Mouse (Mus musculus) liver, postnatal 0 days (tissue): ENCODE data around the gene Mr1. TPM values are rescaled to one million over a fixed set of nuclear protein-coding genes. Genes with fewer than 3 reads are reported as not detected.
A peak's percentile ranks its signal among the peaks of the same experiment; 100 is the strongest.

Experiments
- ATAC-seq: fragments of 200-750 bp; cut with Nextera tagmentation; 2 replicates; pipeline ENCODE4 v1.8.0; 2017; ENCODE audit warnings: mild to moderate bottlenecking, moderate library complexity
- DNase-seq: peaks from one replicate; pipeline ENCODE4 v3.0.0-alpha.2; 2016
- H3K27ac ChIP-seq: fragments of 300-500 bp; sonication (generic); 2 replicates; pipeline ENCODE4 v1.5.1; 2014; ENCODE audit warnings: antibody characterized with exemption, moderate library complexity, mild to moderate bottlenecking, low read depth
- H3K27me3 ChIP-seq: fragments of 300-500 bp; sonication (generic); 2 replicates; pipeline ENCODE4 v1.6.1; 2014; ENCODE audit warnings: low read length, control low read depth, mixed read lengths; ENCODE audit not compliant: insufficient read depth
- H3K36me3 ChIP-seq: fragments of 300-500 bp; sonication (generic); replicated peaks from 2 replicates; pipeline ENCODE4 v1.6.1; 2014; ENCODE audit warnings: mild to moderate bottlenecking, control low read depth, low read length, moderate library complexity, mixed read lengths; ENCODE audit not compliant: insufficient read depth
- H3K4me1 ChIP-seq: fragments of 300-500 bp; sonication (generic); 2 replicates; pipeline ENCODE4 v1.6.1; 2014; ENCODE audit warnings: antibody characterized with exemption, mild to moderate bottlenecking, control low read depth; ENCODE audit not compliant: insufficient read depth
- H3K4me2 ChIP-seq: fragments of 300-500 bp; sonication (generic); 2 replicates; pipeline ENCODE4 v1.6.1; 2014; ENCODE audit warnings: low read depth, mild to moderate bottlenecking, low read length, moderate library complexity, mixed read lengths
- H3K4me3 ChIP-seq: fragments of 300-500 bp; sonication (generic); 2 replicates; pipeline ENCODE4 v1.5.1; 2014; ENCODE audit warnings: low read depth, low read length
- H3K9ac ChIP-seq: fragments of 300-500 bp; sonication (generic); replicated peaks from 2 replicates; pipeline ENCODE4 v1.6.1; 2014; ENCODE audit warnings: mild to moderate bottlenecking, moderate library complexity
- H3K9me3 ChIP-seq: fragments of 300-500 bp; sonication (generic); 2 replicates; pipeline ENCODE4 v1.6.1; 2016; ENCODE audit warnings: mild to moderate bottlenecking, control low read depth, low read length, mixed read lengths
- CTCF ChIP-seq: sonication (generic); IDR thresholded peaks from 2 replicates; pipeline ENCODE4 v1.5.1; 2016; ENCODE audit warnings: antibody characterized with exemption, low read depth
- EP300 ChIP-seq: IDR thresholded peaks from 2 replicates; pipeline ENCODE4 v1.6.1; 2016; ENCODE audit warnings: antibody characterized with exemption, low read depth, mild to moderate bottlenecking
- WGBS: fragments of 180-500 bp; shearing (Covaris S2); extraction: QIAGEN DNeasy Blood & Tissue Kit; methylation state at CpG from one replicate; pipeline ENCODE4 v1.1.7; 2014; ENCODE audit not compliant: insufficient replicate concordance; 5-methylcytosine and 5-hydroxymethylcytosine counted together
- polyA plus RNA-seq: library from polyadenylated mRNA; unstranded; fragments of >200 nt; fragmentation: Nextera tagmentation; extraction: Ambion mirVana; gene quantifications from 2 replicates; pipeline ENCODE4 v1.2.1, GENCODE M21; 2015

Mr1 gene
- polyA plus RNA-seq, 1 experiment from 2014 or later, result 0.78 TPM

- no peaks in the 10 kb centered on the region for H3K36me3 ChIP-seq
- H3K9ac ChIP-seq, result peak overlapping the region; percentile 94
- DNase-seq (peak; percentile 65), ATAC-seq (peak; percentile 51)
- under 1% methylated on average over 43 of the region's 46 CpGs for WGBS
- peaks cover 4% of the 10 kb centered on the region for H3K4me1 ChIP-seq
- H3K27ac ChIP-seq, result peak overlapping the region; percentile 72
- no peaks in the 10 kb centered on the region for H3K27me3 ChIP-seq
- no peaks in the 10 kb centered on the region for H3K9me3 ChIP-seq
- peak overlapping the region; percentile 97 for H3K4me3 ChIP-seq
- H3K4me2 ChIP-seq, result peak overlapping the region; percentile 83
- TF ChIP-seq EP300 (no peak), CTCF (0 out of 2 replicates have a peak, but pooled peaks have one; percentile 10)
Measured at GRCm38 (mm10) chr1:155158970-155159484, 12.4 kb upstream of the Mr1 start.

GRCm38 (mm10) chr1:155158141-155158969 lies 11.7 kb upstream of the Mr1 start, which contains the start of gene Stx6:
Gene Stx6, plus strand, starts transcription at chr1:155158715.
- ATAC-seq, result peak; percentile 100
- WGBS, result 4% methylated on average over 47 of the region's 48 CpGs
- no peaks in the 10 kb centered on the region for H3K36me3 ChIP-seq
- peak within 1 kb of the TSS; percentile 83 for H3K4me2 ChIP-seq
- H3K4me1 ChIP-seq, result peaks cover 4% of the 10 kb centered on the region
- H3K27ac ChIP-seq, result peak within 1 kb of the TSS; percentile 72
- H3K9ac ChIP-seq, result peak within 1 kb of the TSS; percentile 94
- H3K27me3 ChIP-seq, result no peaks in the 10 kb centered on the region
- H3K4me3 ChIP-seq, result peak within 1 kb of the TSS; percentile 97
- H3K9me3 ChIP-seq, result no peaks in the 10 kb centered on the region
- TF ChIP-seq CTCF (no peak), EP300 (no peak)
- DNase-seq, result peak; percentile 99

- no peak overlapping the region for H3K4me3 ChIP-seq
- H3K27ac ChIP-seq, result no peak overlapping the region
- WGBS, result 60% methylated on average over 4 of the region's 4 CpGs
- DNase-seq (no peak), ATAC-seq (no peak)
- H3K27me3 ChIP-seq, result no peaks in the 10 kb centered on the region
- peaks cover 4% of the 10 kb centered on the region for H3K4me1 ChIP-seq
- no peak overlapping the region for H3K9ac ChIP-seq
- no peaks in the 10 kb centered on the region for H3K9me3 ChIP-seq
- no peak for TF ChIP-seq CTCF
- TF ChIP-seq EP300, result no peak
- H3K4me2 ChIP-seq, result no peak overlapping the region
- H3K36me3 ChIP-seq, result no peaks in the 10 kb centered on the region
Measured at GRCm38 (mm10) chr1:155153906-155154305, 7.3 kb upstream of the Mr1 start.

DNA sequence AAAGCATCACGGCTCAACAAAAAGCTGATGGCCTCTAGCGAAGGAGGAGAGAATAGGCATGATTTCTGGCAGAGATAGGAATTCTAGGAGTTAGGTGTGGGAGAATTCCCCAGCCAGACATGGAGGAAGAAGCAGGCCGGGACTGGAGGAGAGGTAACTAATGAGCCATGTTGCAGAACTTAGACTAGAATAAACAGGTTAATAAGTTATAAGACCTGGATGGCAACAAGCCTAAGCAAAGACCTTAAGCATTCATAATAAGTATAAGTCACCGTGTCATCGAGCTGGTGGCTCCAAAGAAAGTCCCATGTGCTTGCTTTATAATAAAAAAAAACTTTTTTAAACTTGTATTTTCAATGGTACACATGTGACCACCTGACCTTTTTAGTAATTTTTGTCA lies 4.2 kb upstream of the Mr1 start:
- DNase-seq (no peak), ATAC-seq (no peak)
- 85% methylated on average over 5 of the region's 5 CpGs for WGBS
- TF ChIP-seq CTCF (no peak), EP300 (no peak)
- H3K9me3 ChIP-seq, result no peaks in the 10 kb centered on the region
- H3K27ac ChIP-seq, result no peak overlapping the region
- peaks cover 10% of the 10 kb centered on the region; the same call in 1 of the 2 replicates for H3K4me1 ChIP-seq
- no peaks in the 10 kb centered on the region for H3K36me3 ChIP-seq
- H3K4me3 ChIP-seq, result no peak overlapping the region
- H3K27me3 ChIP-seq, result no peaks in the 10 kb centered on the region
- H3K4me2 ChIP-seq, result no peak overlapping the region
- no peak overlapping the region for H3K9ac ChIP-seq

DNA sequence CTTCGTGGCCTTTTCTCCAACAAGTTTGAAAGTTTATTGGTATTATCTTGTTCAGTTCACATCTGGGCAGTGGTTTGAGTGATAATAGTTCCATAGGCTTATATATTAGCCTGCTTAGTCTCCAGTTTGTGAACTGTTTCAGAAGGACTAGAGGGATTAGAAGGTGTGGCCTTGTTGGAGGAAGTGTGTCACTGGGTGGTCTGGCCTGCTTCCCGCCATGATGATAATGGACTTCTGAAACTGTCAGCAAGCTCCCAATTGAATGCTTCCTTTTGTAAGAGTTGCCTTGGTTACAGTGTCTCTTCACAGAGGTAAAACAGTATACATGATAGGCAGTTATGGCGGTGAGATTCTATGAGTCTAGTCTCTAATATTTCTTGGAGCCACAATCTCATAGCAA lies 2.8 kb upstream of the Mr1 start:
- no peak for DNase-seq
- Histone ChIP-seq H3K4me3 (no peak overlapping the region), H3K4me1 (peaks cover 11% of the 10 kb centered on the region; the same call in 1 of the 2 replicates), H3K4me2 (no peak overlapping the region), H3K36me3 (no peaks in the 10 kb centered on the region), H3K27ac (no peak overlapping the region), H3K9ac (no peak overlapping the region), H3K27me3 (no peaks in the 10 kb centered on the region), H3K9me3 (no peaks in the 10 kb centered on the region)
- 80% methylated on average over 3 of the region's 3 CpGs for WGBS
- no peak for ATAC-seq
- TF ChIP-seq EP300 (no peak), CTCF (no peak)

- DNase-seq (no peak), ATAC-seq (no peak)
- Histone ChIP-seq H3K27me3 (no peaks in the 10 kb centered on the region), H3K9me3 (no peaks in the 10 kb centered on the region), H3K4me3 (no peak overlapping the region), H3K4me1 (peaks cover 11% of the 10 kb centered on the region; the same call in 1 of the 2 replicates), H3K9ac (no peak overlapping the region), H3K27ac (no peak overlapping the region), H3K4me2 (peak overlapping the region; percentile 76), H3K36me3 (no peaks in the 10 kb centered on the region)
- TF ChIP-seq EP300 (no peak), CTCF (no peak)
- WGBS, result 73% methylated on average over 2 of the region's 2 CpGs
Measured at GRCm38 (mm10) chr1:155147228-155147627, 614 bp upstream of the Mr1 start.
